Mouse (Mus musculus) kidney, adult 2 months (tissue): Measurements from ENCODE around the gene Syna. TPM values are rescaled to one million over a fixed set of nuclear protein-coding genes. Genes with fewer than 3 reads are reported as not detected.

Experiments
- DNase-seq: peaks from one replicate; pipeline ENCODE4 v3.0.0; 2021
- H3K27ac ChIP-seq: fragments of 200-500 bp; 2 replicates; pipeline ENCODE4 v1.5.1; 2012; ENCODE audit warnings: low read depth, low read length, control low read depth, inconsistent platforms; ENCODE audit not compliant: insufficient read depth
- H3K27me3 ChIP-seq: fragments of 200-500 bp; replicated peaks from 2 replicates; pipeline ENCODE4 v1.6.1; 2012; ENCODE audit warnings: mild to moderate bottlenecking, moderate library complexity, low read length, inconsistent platforms; ENCODE audit not compliant: control insufficient read depth, insufficient read depth
- H3K36me3 ChIP-seq: fragments of 200-500 bp; 2 replicates; pipeline ENCODE4 v1.6.1; 2012; ENCODE audit warnings: mild to moderate bottlenecking, moderate library complexity, low read length, inconsistent platforms; ENCODE audit not compliant: control insufficient read depth, insufficient read depth
- H3K4me1 ChIP-seq: fragments of 200-500 bp; 2 replicates; pipeline ENCODE4 v1.6.1; 2011; ENCODE audit warnings: low read length; ENCODE audit not compliant: control insufficient read depth, insufficient read depth
- H3K4me3 ChIP-seq: fragments of 200-500 bp; 2 replicates; pipeline ENCODE4 v1.5.1; 2011; ENCODE audit warnings: mild to moderate bottlenecking, low read depth, low read length, control low read depth; ENCODE audit not compliant: insufficient read depth
- CTCF ChIP-seq: fragments of 200-500 bp; conservative IDR thresholded peaks from 2 replicates; pipeline ENCODE4 v1.5.1; 2011; ENCODE audit warnings: low read depth, mild to moderate bottlenecking, control low read depth, low read length, moderate library complexity, mixed read lengths; ENCODE audit not compliant: insufficient read depth, insufficient read length
- POLR2A ChIP-seq: fragments of 200-500 bp; IDR thresholded peaks from one replicate; pipeline ENCODE4 v1.6.1; 2011; ENCODE audit warnings: low read depth, low read length, control low read depth
- WGBS: fragments of 180-500 bp; shearing (Covaris S2); methylation state at CpG from one replicate; pipeline ENCODE4 v1.1.7; 2018; 5-methylcytosine and 5-hydroxymethylcytosine counted together
- polyA plus RNA-seq: library from polyadenylated mRNA; depleted of rRNA; stranded (reverse); fragments of >200 nt; gene quantifications from 2 replicates; pipeline ENCODE4 v1.2.3, GENCODE M21; 2012

Syna gene
- polyA plus RNA-seq, 1 experiment, result 0.48 TPM

- Histone ChIP-seq H3K27me3 (no peaks in the 10 kb centered on the region), H3K4me3 (no peak overlapping the region), H3K36me3 (no peaks in the 10 kb centered on the region), H3K27ac (no peak overlapping the region), H3K4me1 (no peaks in the 10 kb centered on the region)
- 82% methylated on average over 3 of the region's 3 CpGs for WGBS
- TF ChIP-seq POLR2A (no peak), CTCF (no peak)
- DNase-seq, result no peak
These were observed 29.9 kb upstream of the Syna start for GRCm38 (mm10) chr5:134589900-134590299.

- TF ChIP-seq CTCF (no peak), POLR2A (no peak)
- WGBS, result 86% methylated on average over 5 of the region's 5 CpGs
These were observed 24.8 kb upstream of the Syna start for GRCm38 (mm10) chr5:134584798-134585197.

GRCm38 (mm10) chr5:134583884-134584213 lies 23.9 kb upstream of the Syna start:
- no peaks in the 10 kb centered on the region for H3K27me3 ChIP-seq
- no peak for DNase-seq
- no peak for TF ChIP-seq CTCF
- TF ChIP-seq POLR2A, result no peak
- no peaks in the 10 kb centered on the region for H3K36me3 ChIP-seq
- peaks cover 4% of the 10 kb centered on the region; the same call in 1 of the 2 replicates for H3K4me1 ChIP-seq
- no peak overlapping the region for H3K27ac ChIP-seq
- no peak overlapping the region for H3K4me3 ChIP-seq
- 48% methylated on average over 3 of the region's 3 CpGs for WGBS

More at GRCm38 (mm10) chr5:134584798-134585197, 24.8 kb upstream of the Syna start:
- Histone ChIP-seq H3K4me1 (peaks cover 4% of the 10 kb centered on the region; the same call in 1 of the 2 replicates), H3K27me3 (no peaks in the 10 kb centered on the region), H3K27ac (no peak overlapping the region), H3K36me3 (no peaks in the 10 kb centered on the region), H3K4me3 (no peak overlapping the region)
- no peak for DNase-seq

GRCm38 (mm10) chr5:134583006-134583883 lies 23.3 kb upstream of the Syna start:
- DNase-seq, result peak; percentile 44
- 26% methylated on average over 15 of the region's 15 CpGs for WGBS
- Histone ChIP-seq H3K27ac (no peak overlapping the region), H3K4me3 (peak overlapping the region; percentile 99), H3K4me1 (peaks cover 4% of the 10 kb centered on the region; the same call in 1 of the 2 replicates), H3K27me3 (no peaks in the 10 kb centered on the region), H3K36me3 (no peaks in the 10 kb centered on the region)
- TF ChIP-seq POLR2A, result no peak
- no peak for TF ChIP-seq CTCF

- 7% methylated on average over 30 of the region's 30 CpGs for WGBS
- TF ChIP-seq CTCF (peak; percentile 66), POLR2A (no peak)
- H3K4me3 ChIP-seq, result peak overlapping the region; percentile 99
- no peaks in the 10 kb centered on the region for H3K27me3 ChIP-seq
- no peaks in the 10 kb centered on the region for H3K36me3 ChIP-seq
- no peak overlapping the region for H3K27ac ChIP-seq
- peaks cover 4% of the 10 kb centered on the region; the same call in 1 of the 2 replicates for H3K4me1 ChIP-seq
- peak; percentile 98 for DNase-seq
These were observed 22.4 kb upstream of the Syna start for GRCm38 (mm10) chr5:134582221-134582907.

- peak; percentile 80 for DNase-seq
- peak within 1 kb of the TSS; percentile 72 for H3K27ac ChIP-seq
- no peak for TF ChIP-seq POLR2A
- no peak for TF ChIP-seq CTCF
- no peaks in the 10 kb centered on the region for H3K27me3 ChIP-seq
- peaks cover 4% of the 10 kb centered on the region; the same call in 1 of the 2 replicates for H3K4me1 ChIP-seq
- 55% methylated on average over 5 of the region's 5 CpGs for WGBS
- H3K4me3 ChIP-seq, result no peak within 1 kb of the TSS
- no peaks in the 10 kb centered on the region for H3K36me3 ChIP-seq
These were observed 21.2 kb upstream of the Syna start, which contains the start of gene Rfc2 for GRCm38 (mm10) chr5:134581146-134581545. Gene Rfc2, plus strand, starts transcription at chr5:134581366.

GRCm38 (mm10) chr5:134579135-134579534 lies 19.2 kb upstream of the Syna start:
- Histone ChIP-seq H3K4me1 (peaks cover 4% of the 10 kb centered on the region; the same call in 1 of the 2 replicates), H3K27ac (no peak overlapping the region), H3K4me3 (no peak overlapping the region), H3K36me3 (no peaks in the 10 kb centered on the region), H3K27me3 (no peaks in the 10 kb centered on the region)
- no peak for TF ChIP-seq POLR2A
- TF ChIP-seq CTCF, result no peak
- 63% methylated on average over 3 of the region's 3 CpGs for WGBS
- no peak for DNase-seq
